Mouse (Mus musculus): Measurements from ENCODE around the gene Rab8a.

DNA sequence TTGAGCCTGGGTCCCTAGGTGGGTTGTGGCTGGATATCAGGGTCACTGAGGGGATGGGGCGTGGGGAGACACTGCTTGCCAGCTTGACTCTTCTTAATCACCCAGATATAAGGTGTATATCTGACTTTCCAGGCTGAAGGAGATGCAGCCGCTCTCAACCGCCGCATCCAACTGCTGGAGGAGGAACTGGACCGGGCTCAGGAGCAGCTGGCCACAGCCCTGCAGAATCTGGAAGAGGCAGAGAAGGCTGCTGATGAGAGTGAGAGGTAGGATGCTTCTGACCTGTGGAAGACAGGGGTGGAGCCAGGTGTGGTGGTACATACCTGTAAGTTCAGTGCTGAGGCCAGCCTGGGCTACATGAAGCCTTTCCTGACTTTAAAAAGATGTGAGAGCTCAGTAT, 22.5 kb upstream of the Rab8a start:
- TF ChIP-seq CTCF (IDR thresholded peaks at IDR 0.05; ENCODE audit: insufficient read depth, low read depth, low read length), result no peak
- TF ChIP-seq POLR2A (IDR thresholded peaks at IDR 0.05; ENCODE audit: insufficient read depth, low read depth, low read length), result no peak

Measured in olfactory bulb, adult 2 months (tissue).